Mouse (Mus musculus) G1E (cell line): ENCODE results near the gene Vwa3b.

Experiments
- CTCF ChIP-seq: IDR thresholded peaks from 2 replicates; pipeline ENCODE4 v1.5.1; 2012; ENCODE audit warnings: low read depth, low read length, inconsistent platforms, mixed read lengths
- GATA1 ChIP-seq: IDR thresholded peaks from 2 replicates; pipeline ENCODE4 v1.6.1; 2012; ENCODE audit warnings: borderline replicate concordance, low read length, inconsistent platforms, mixed read lengths
- GATA2 ChIP-seq: IDR thresholded peaks from 2 replicates; pipeline ENCODE4 v1.6.1; 2012; ENCODE audit warnings: low read depth, low read length, inconsistent platforms, borderline replicate concordance
- TAL1 ChIP-seq: conservative IDR thresholded peaks from 2 replicates; pipeline ENCODE4 v1.6.1; 2012; ENCODE audit warnings: low read depth, low read length, inconsistent platforms, mixed read lengths

DNA sequence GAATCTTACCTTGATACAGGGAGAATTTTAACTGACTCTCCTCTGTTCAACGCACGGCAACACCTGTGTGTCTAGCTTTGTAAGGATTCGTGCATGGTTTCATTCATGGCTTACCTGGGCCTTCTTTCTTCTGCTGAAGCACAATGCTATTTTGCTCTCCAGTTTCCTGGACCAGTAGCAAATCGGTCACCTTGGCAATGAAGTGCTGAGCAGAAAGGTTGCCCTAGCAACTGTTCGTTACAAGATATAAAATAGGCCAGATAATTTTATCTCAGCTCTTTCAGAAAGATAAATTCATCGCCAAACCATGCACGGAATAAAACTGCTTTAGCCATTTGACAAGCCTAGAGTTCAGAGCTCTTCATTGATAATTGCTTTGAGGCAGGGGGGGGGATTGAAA lies 123.5 kb downstream of the Vwa3b start:
- TF ChIP-seq CTCF (no peak), GATA1 (no peak), TAL1 (no peak), GATA2 (no peak)
